In genomic region chr2:70127351-70128148, GRCm38 (mm10) we compare ENCODE assay signal across 8 mouse cellular contexts.
DNase-seq lines count a peak whose midpoint lies in the region; ATAC-seq lines count a peak whose summit lies in the region.

No protein-coding gene starts in this region.

- no peaks in the 10 kb centered on the region for H3K36me3 ChIP-seq in embryonic facial prominence, embryonic 10.5 days (replicated peaks)

- ATAC-seq in inflammation-experienced regulatory T-cells, adult 6 months: peak; percentile 81
- ATAC-seq in megakaryocyte, adult 5-6 weeks (ENCODE audit: poor library complexity, severe bottlenecking): no peak

- 10% methylated on average over 21 of the region's 21 CpGs for WGBS in embryonic facial prominence, embryonic 10.5 days

- no peak overlapping the region for H3K27ac ChIP-seq in embryonic facial prominence, embryonic 10.5 days (replicated peaks)

- H3K9me3 ChIP-seq in embryonic facial prominence, embryonic 10.5 days: no peaks in the 10 kb centered on the region

- peaks cover 11% of the 10 kb centered on the region for H3K4me1 ChIP-seq in embryonic facial prominence, embryonic 10.5 days

- peak; percentile 45 to 50 for DNase-seq in layer of hippocampus, postnatal 14 days (ENCODE audit: low spot score in 2 of 2)
- DNase-seq in layer of hippocampus, adult 8-10 months (ENCODE audit: low spot score in 2 of 2): no peak
- DNase-seq in embryonic facial prominence, embryonic 10.5 days (ENCODE audit: low spot score): peak; percentile 33
- DNase-seq in retina, postnatal 1 day: peak; percentile 39
- DNase-seq in spleen, postnatal 4 days (ENCODE audit: low spot score in 2 of 2): no peak
- no peak for DNase-seq in layer of hippocampus, adult 9-10 months (ENCODE audit: low spot score)

- H3K27me3 ChIP-seq in embryonic facial prominence, embryonic 10.5 days (replicated peaks; ENCODE audit: low read depth, poor library complexity, severe bottlenecking): peaks cover 67% of the 10 kb centered on the region

- peak overlapping the region; percentile 33; the same call in 1 of the 2 replicates for H3K4me3 ChIP-seq in embryonic facial prominence, embryonic 10.5 days

Comparison
In these comparisons a context has a peak if more than half of its experiments do, and no peak if none do; other contexts are left out.
1. DNase-seq: peak in layer of hippocampus, postnatal 14 days (2 of 2), embryonic facial prominence, embryonic 10.5 days (single experiment) and retina, postnatal 1 day (single experiment); none in layer of hippocampus, adult 8-10 months (0 of 2), spleen, postnatal 4 days (0 of 2) and layer of hippocampus, adult 9-10 months (single experiment).